Mouse (Mus musculus): ENCODE results near the gene Naif1.

Gene Naif1

GRCm38 (mm10) chr2:32423481-32424331, 26.6 kb upstream of the Naif1 start:
- Histone ChIP-seq H3K9me3 (ENCODE audit: low read length) (no peaks in the 10 kb centered on the region), H3K27me3 (ENCODE audit: insufficient read depth, low read length) (no peaks in the 10 kb centered on the region), H3K4me1 (replicated peaks; ENCODE audit: low read depth, low read length) (peaks cover 42% of the 10 kb centered on the region), H3K4me3 (replicated peaks; ENCODE audit: low read length) (peak overlapping the region; percentile 68), H3K36me3 (ENCODE audit: insufficient read depth, low read length) (peaks cover 39% of the 10 kb centered on the region)
- TF ChIP-seq NANOG (IDR thresholded peaks at IDR 0.05; ENCODE audit: borderline replicate concordance, low read length) (no peak), POU5F1 (IDR thresholded peaks at IDR 0.05; ENCODE audit: borderline replicate concordance, low read length) (no peak), CTCF (conservative IDR thresholded peaks at IDR 0.05; ENCODE audit: low read length) (no peak)

GRCm38 (mm10) chr2:32424796-32425195, 25.5 kb upstream of the Naif1 start:
- no peak overlapping the region for H3K4me3 ChIP-seq (replicated peaks; ENCODE audit: low read length)
- no peaks in the 10 kb centered on the region for H3K9me3 ChIP-seq (ENCODE audit: low read length)
- TF ChIP-seq CTCF (conservative IDR thresholded peaks at IDR 0.05; ENCODE audit: low read length) (no peak), POU5F1 (IDR thresholded peaks at IDR 0.05; ENCODE audit: borderline replicate concordance, low read length) (no peak), NANOG (IDR thresholded peaks at IDR 0.05; ENCODE audit: borderline replicate concordance, low read length) (no peak)
- peaks cover 45% of the 10 kb centered on the region for H3K4me1 ChIP-seq (replicated peaks; ENCODE audit: low read depth, low read length)
- no peaks in the 10 kb centered on the region for H3K27me3 ChIP-seq (ENCODE audit: insufficient read depth, low read length)
- peaks cover 28% of the 10 kb centered on the region for H3K36me3 ChIP-seq (ENCODE audit: insufficient read depth, low read length)

- no peak for TF ChIP-seq NANOG (IDR thresholded peaks at IDR 0.05; ENCODE audit: borderline replicate concordance, low read length)
- TF ChIP-seq POU5F1 (IDR thresholded peaks at IDR 0.05; ENCODE audit: borderline replicate concordance, low read length), result no peak
- TF ChIP-seq CTCF (conservative IDR thresholded peaks at IDR 0.05; ENCODE audit: low read length), result no peak
- no peaks in the 10 kb centered on the region for H3K27me3 ChIP-seq (ENCODE audit: insufficient read depth, low read length)
Observed at GRCm38 (mm10) chr2:32425568-32425967, 24.7 kb upstream of the Naif1 start.

GRCm38 (mm10) chr2:32426141-32426540, 24.1 kb upstream of the Naif1 start:
- TF ChIP-seq NANOG (IDR thresholded peaks at IDR 0.05; ENCODE audit: borderline replicate concordance, low read length) (no peak), POU5F1 (IDR thresholded peaks at IDR 0.05; ENCODE audit: borderline replicate concordance, low read length) (no peak), CTCF (conservative IDR thresholded peaks at IDR 0.05; ENCODE audit: low read length) (no peak)
- no peaks in the 10 kb centered on the region for H3K27me3 ChIP-seq (ENCODE audit: insufficient read depth, low read length)
- H3K36me3 ChIP-seq (ENCODE audit: insufficient read depth, low read length), result peaks cover 15% of the 10 kb centered on the region
- H3K4me3 ChIP-seq (replicated peaks; ENCODE audit: low read length), result no peak overlapping the region
- no peaks in the 10 kb centered on the region for H3K9me3 ChIP-seq (ENCODE audit: low read length)
- peaks cover 55% of the 10 kb centered on the region for H3K4me1 ChIP-seq (replicated peaks; ENCODE audit: low read depth, low read length)

More at GRCm38 (mm10) chr2:32425568-32425967, 24.7 kb upstream of the Naif1 start:
- Histone ChIP-seq H3K4me3 (replicated peaks; ENCODE audit: low read length) (no peak overlapping the region), H3K9me3 (ENCODE audit: low read length) (no peaks in the 10 kb centered on the region), H3K4me1 (replicated peaks; ENCODE audit: low read depth, low read length) (peaks cover 50% of the 10 kb centered on the region), H3K36me3 (ENCODE audit: insufficient read depth, low read length) (peaks cover 21% of the 10 kb centered on the region)

- Histone ChIP-seq H3K4me3 (replicated peaks; ENCODE audit: low read length) (no peak overlapping the region), H3K4me1 (replicated peaks; ENCODE audit: low read depth, low read length) (peaks cover 67% of the 10 kb centered on the region), H3K9me3 (ENCODE audit: low read length) (no peaks in the 10 kb centered on the region), H3K27me3 (ENCODE audit: insufficient read depth, low read length) (no peaks in the 10 kb centered on the region), H3K36me3 (ENCODE audit: insufficient read depth, low read length) (peaks cover 7% of the 10 kb centered on the region; the same call in 1 of the 2 replicates)
- no peak; the same call in 1 of the 2 replicates for TF ChIP-seq CTCF (conservative IDR thresholded peaks at IDR 0.05; ENCODE audit: low read length)
- TF ChIP-seq NANOG (IDR thresholded peaks at IDR 0.05; ENCODE audit: borderline replicate concordance, low read length), result no peak
- TF ChIP-seq POU5F1 (IDR thresholded peaks at IDR 0.05; ENCODE audit: borderline replicate concordance, low read length), result no peak
Observed at GRCm38 (mm10) chr2:32427720-32428119, 22.5 kb upstream of the Naif1 start.

GRCm38 (mm10) chr2:32428262-32428722, 22.0 kb upstream of the Naif1 start:
- Histone ChIP-seq H3K4me1 (replicated peaks; ENCODE audit: low read depth, low read length) (peaks cover 63% of the 10 kb centered on the region), H3K27me3 (ENCODE audit: insufficient read depth, low read length) (no peaks in the 10 kb centered on the region), H3K9me3 (ENCODE audit: low read length) (no peaks in the 10 kb centered on the region), H3K36me3 (ENCODE audit: insufficient read depth, low read length) (peaks cover 8% of the 10 kb centered on the region; the same call in 1 of the 2 replicates), H3K4me3 (replicated peaks; ENCODE audit: low read length) (no peak overlapping the region)
- no peak for TF ChIP-seq CTCF (conservative IDR thresholded peaks at IDR 0.05; ENCODE audit: low read length)
- TF ChIP-seq NANOG (IDR thresholded peaks at IDR 0.05; ENCODE audit: borderline replicate concordance, low read length), result no peak
- no peak for TF ChIP-seq POU5F1 (IDR thresholded peaks at IDR 0.05; ENCODE audit: borderline replicate concordance, low read length)

GRCm38 (mm10) chr2:32429215-32429891, 20.9 kb upstream of the Naif1 start:
- Histone ChIP-seq H3K9me3 (ENCODE audit: low read length) (no peaks in the 10 kb centered on the region), H3K36me3 (ENCODE audit: insufficient read depth, low read length) (peaks cover 12% of the 10 kb centered on the region; the same call in 1 of the 2 replicates), H3K4me3 (replicated peaks; ENCODE audit: low read length) (no peak overlapping the region), H3K4me1 (replicated peaks; ENCODE audit: low read depth, low read length) (peaks cover 57% of the 10 kb centered on the region), H3K27me3 (ENCODE audit: insufficient read depth, low read length) (no peaks in the 10 kb centered on the region)
- no peak for TF ChIP-seq CTCF (conservative IDR thresholded peaks at IDR 0.05; ENCODE audit: low read length)
- no peak for TF ChIP-seq NANOG (IDR thresholded peaks at IDR 0.05; ENCODE audit: borderline replicate concordance, low read length)
- no peak for TF ChIP-seq POU5F1 (IDR thresholded peaks at IDR 0.05; ENCODE audit: borderline replicate concordance, low read length)

Data from E14TG2a.4 (cell line).